Mouse (Mus musculus) heart, adult 2 months (tissue): ENCODE data around the gene Gm10134. TPM values are rescaled to one million over a fixed set of nuclear protein-coding genes. Genes with fewer than 3 reads are reported as not detected.
A peak's percentile ranks its signal among the peaks of the same experiment; 100 is the strongest.

Source experiments
- DNase-seq, 2 experiments: peaks; one replicate each; pipeline ENCODE4 v3.0.0; 2021
- H3K27ac ChIP-seq: fragments of 200-600 bp; 2 replicates; pipeline ENCODE4 v1.8.1; 2022
- H3K27me3 ChIP-seq: fragments of 200-500 bp; 2 replicates; pipeline ENCODE4 v1.6.1; 2012; ENCODE audit warnings: mild to moderate bottlenecking, low read length, inconsistent platforms, mixed read lengths; ENCODE audit not compliant: control insufficient read depth, insufficient read depth
- H3K36me3 ChIP-seq: fragments of 200-500 bp; 2 replicates; pipeline ENCODE4 v1.6.1; 2012; ENCODE audit warnings: low read length, inconsistent platforms; ENCODE audit not compliant: control insufficient read depth, insufficient read depth
- H3K4me1 ChIP-seq: fragments of 200-500 bp; 2 replicates; pipeline ENCODE4 v1.6.1; 2011; ENCODE audit warnings: low read length; ENCODE audit not compliant: control insufficient read depth, insufficient read depth
- H3K4me3 ChIP-seq: fragments of 200-600 bp; 2 replicates; pipeline ENCODE4 v1.8.1; 2022
- H3K79me2 ChIP-seq: fragments of 200-500 bp; replicated peaks from 2 replicates; pipeline ENCODE4 v1.6.1; 2012; ENCODE audit warnings: mild to moderate bottlenecking, inconsistent platforms, low read length, moderate library complexity, mixed read lengths; ENCODE audit not compliant: control insufficient read depth, insufficient read depth
- H3K9ac ChIP-seq: fragments of 200-500 bp; 2 replicates; pipeline ENCODE4 v1.6.1; 2012; ENCODE audit warnings: low read depth, mild to moderate bottlenecking, control low read depth, inconsistent platforms, low read length, mixed read lengths
- CTCF ChIP-seq: fragments of 200-600 bp; IDR thresholded peaks from 2 replicates; pipeline ENCODE4 v1.8.1; 2022; ENCODE audit warnings: antibody characterized with exemption, mild to moderate bottlenecking, moderate library complexity
- EP300 ChIP-seq: fragments of 200-500 bp; IDR thresholded peaks from 2 replicates; pipeline ENCODE4 v1.6.1; 2011; ENCODE audit warnings: low read depth, low read length, control low read depth; ENCODE audit not compliant: insufficient read depth
- POLR2A ChIP-seq: fragments of 200-500 bp; IDR thresholded peaks from 2 replicates; pipeline ENCODE4 v1.6.1; 2011; ENCODE audit warnings: mild to moderate bottlenecking, low read depth, low read length, control low read depth; ENCODE audit not compliant: insufficient read depth
- whole genome bisulfite sequencing: fragments of 180-500 bp; shearing (Covaris S2); methylation state at CpG from one replicate; pipeline ENCODE4 v1.1.7; 2018; 5-methylcytosine and 5-hydroxymethylcytosine counted together
- intact Hi-C: fragments of 180-260 bp; cut with DNase I; formaldehyde crosslinking; loops from one replicate; pipeline ENCODE4 v1.15.1; 2025
- polyA plus RNA-seq: library from polyadenylated mRNA; depleted of rRNA; stranded (reverse); fragments of >200 nt; gene quantifications from 2 replicates; pipeline ENCODE4 v1.2.3, GENCODE M21; 2012
- total RNA-seq, 2 experiments: library from RNA; stranded (reverse); gene quantifications; 2 replicates each; pipeline ENCODE4 v1.2.3; 2021

Gene Gm10134
- total and polyA plus RNA-seq, 3 experiments, result 0.47 to 1.7 (median 1.0) TPM

DNA sequence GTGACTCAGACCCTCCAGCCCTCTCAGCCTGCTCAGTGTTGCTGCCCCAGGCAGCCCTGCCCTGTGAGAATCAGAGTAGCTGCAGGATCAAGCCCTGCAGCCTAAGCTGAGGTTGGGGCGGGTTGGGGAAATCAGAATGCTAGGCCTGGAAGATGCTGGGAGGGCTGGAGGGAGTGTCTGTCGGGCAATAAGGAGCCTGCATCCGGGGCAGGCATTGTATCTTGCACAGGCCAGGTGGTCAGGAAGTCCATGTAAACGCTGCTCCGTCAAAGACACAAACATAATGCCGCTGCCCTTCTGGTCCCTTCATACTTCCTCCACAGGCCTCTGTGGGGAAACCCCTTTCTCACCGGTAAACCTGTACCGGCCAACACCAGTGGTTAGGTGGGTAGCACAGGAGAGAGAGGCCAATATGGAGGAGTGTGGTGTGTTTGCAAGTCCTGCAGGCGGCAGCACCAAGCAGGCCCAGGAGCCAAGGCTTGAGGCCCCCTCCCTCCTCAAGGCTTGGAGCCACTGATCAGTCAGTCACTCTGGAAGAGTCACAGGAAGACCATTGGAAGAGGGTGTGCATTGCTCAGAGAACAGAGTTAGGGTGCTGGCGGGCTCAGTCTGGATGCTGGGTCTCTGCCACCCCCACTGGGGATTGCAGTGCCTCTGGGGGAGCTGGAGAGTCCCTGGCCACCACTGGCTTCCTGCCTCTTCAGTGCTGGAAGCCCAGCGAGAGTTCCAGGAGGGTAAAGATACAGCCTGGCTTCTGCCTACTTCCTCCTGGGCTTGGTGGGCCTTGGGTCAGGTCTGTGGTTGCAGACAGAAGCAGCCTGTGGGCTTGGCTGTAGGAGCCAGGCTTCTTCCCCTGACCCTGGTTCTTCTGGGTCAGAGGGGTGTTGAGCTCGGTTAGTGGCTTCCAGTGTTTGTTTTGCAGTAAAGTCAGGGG lies 20.3 kb downstream of the Gm10134 start:
- Histone ChIP-seq H3K4me3 (no peak overlapping the region), H3K27me3 (no peaks in the 10 kb centered on the region), H3K9ac (no peak overlapping the region), H3K4me1 (peaks cover 32% of the 10 kb centered on the region), H3K36me3 (no peaks in the 10 kb centered on the region), H3K27ac (peak overlapping the region; percentile 85), H3K79me2 (no peaks in the 10 kb centered on the region)
- peak in 1 of 2 experiments; percentile 53 for DNase-seq
- intact Hi-C loops, result no loop called here
- TF ChIP-seq EP300, result 0 out of 2 replicates have a peak, but pooled peaks have one; percentile 10
- peak; percentile 51 for TF ChIP-seq CTCF
- no peak for TF ChIP-seq POLR2A
- WGBS, result 31% methylated on average over 12 of the region's 12 CpGs

DNA sequence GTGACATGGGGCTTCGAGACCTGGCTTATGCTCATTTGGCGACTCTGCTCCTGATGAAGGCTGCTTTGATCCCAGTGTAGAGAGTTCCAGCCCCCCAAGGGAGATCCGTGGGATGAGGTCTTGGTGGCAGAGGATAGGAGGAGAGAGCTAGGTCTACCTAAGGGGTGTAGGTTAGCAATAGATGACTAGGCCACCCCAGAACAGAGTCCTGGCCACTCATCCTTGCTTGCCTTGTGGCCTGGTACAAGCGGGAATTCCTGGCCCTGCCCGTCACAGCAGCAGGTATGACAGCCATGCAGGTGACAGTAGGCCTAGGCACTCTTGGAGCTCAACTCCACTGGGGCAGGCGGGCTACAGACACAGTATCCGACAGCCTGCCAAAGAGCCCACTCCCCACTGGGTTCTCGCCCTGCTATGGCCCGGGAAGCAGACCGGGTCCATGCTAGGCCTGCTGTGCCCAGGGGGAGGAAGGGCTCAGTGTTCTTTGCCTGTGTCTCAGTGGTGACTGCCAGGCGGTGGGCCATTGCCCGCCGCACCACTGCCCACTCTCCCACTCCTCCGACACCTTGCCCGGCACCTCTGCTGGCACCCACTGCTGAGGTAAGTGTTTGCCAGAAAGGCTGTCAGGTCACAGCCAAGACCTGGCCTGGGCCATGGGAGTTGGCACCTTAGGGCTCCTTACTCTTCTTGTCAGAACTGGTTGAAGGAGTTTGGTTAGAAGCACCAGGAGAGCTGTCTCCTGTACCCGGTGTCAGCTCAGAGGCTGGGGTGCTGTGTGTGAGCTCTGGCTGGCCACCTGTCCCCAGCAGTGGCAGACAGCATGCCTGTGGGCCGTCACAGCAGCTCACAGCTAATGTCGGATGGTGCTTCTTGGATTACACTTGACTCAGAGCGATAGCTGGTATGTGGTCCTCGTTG lies 21.8 kb downstream of the Gm10134 start:
- Histone ChIP-seq H3K36me3 (no peaks in the 10 kb centered on the region), H3K9ac (no peak overlapping the region), H3K27me3 (no peaks in the 10 kb centered on the region), H3K4me1 (peaks cover 32% of the 10 kb centered on the region), H3K27ac (no peak overlapping the region), H3K4me3 (no peak overlapping the region), H3K79me2 (no peaks in the 10 kb centered on the region)
- intact Hi-C loops, result no loop called here
- no peak for TF ChIP-seq CTCF
- no peak for TF ChIP-seq EP300
- TF ChIP-seq POLR2A, result no peak
- 93% methylated on average over 20 of the region's 20 CpGs for WGBS
- no peak for DNase-seq

DNA sequence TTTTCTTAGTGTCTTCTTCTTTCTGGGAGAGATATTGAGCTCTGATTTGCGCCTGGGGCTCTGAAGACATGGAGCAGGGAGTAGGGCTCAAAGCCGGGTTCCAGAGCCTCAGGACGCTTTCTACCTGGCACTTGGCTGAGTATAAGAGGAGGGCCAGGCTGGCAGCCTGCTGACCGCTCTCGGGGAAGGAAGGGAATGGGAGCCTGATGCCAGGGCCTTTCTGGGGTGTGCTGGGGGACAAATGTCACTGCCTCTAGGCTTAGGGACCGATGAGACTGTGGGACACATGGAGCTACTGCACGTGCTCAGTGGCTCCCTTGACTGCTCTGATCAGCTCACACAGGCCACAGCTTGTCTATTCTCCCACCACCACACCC lies 22.4 kb downstream of the Gm10134 start:
- H3K27me3 ChIP-seq, result no peaks in the 10 kb centered on the region
- no peak overlapping the region for H3K27ac ChIP-seq
- WGBS, result 94% methylated on average over 7 of the region's 7 CpGs
- no peak overlapping the region for H3K4me3 ChIP-seq
- intact Hi-C loops, result no loop called here
- TF ChIP-seq POLR2A, result no peak
- no peak for TF ChIP-seq CTCF
- no peak for TF ChIP-seq EP300
- no peaks in the 10 kb centered on the region for H3K79me2 ChIP-seq
- no peaks in the 10 kb centered on the region for H3K36me3 ChIP-seq
- peaks cover 36% of the 10 kb centered on the region for H3K4me1 ChIP-seq
- DNase-seq, result no peak
- no peak overlapping the region for H3K9ac ChIP-seq

DNA sequence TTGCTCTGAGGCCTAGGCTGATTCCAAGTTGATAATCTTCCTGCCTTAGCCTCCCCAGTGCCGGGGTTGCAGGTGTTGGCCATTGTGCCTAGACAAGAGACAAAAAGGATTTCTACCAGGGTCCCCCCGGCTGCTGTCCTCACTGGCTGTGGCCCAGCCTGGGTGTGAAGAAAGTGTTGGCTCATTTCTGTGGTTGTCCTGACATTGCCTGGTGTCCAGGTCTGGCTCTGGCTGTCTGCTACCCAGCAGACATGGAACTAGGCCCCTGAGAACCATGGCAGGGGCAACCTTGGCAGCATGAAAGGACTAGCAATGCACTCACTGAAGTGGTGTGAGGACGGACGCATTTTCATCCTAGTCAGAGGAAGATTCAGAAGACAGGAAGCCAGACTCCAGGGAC lies 24.0 kb downstream of the Gm10134 start:
- Histone ChIP-seq H3K27me3 (no peaks in the 10 kb centered on the region), H3K4me3 (no peak overlapping the region), H3K9ac (no peak overlapping the region), H3K36me3 (no peaks in the 10 kb centered on the region), H3K27ac (peak overlapping the region; percentile 24; the same call in 1 of the 2 replicates), H3K79me2 (no peaks in the 10 kb centered on the region), H3K4me1 (peaks cover 39% of the 10 kb centered on the region)
- TF ChIP-seq POLR2A (no peak), CTCF (no peak)
- intact Hi-C loops, result no loop called here
- WGBS, result 50% methylated on average over 4 of the region's 4 CpGs
- DNase-seq, result no peak

DNA sequence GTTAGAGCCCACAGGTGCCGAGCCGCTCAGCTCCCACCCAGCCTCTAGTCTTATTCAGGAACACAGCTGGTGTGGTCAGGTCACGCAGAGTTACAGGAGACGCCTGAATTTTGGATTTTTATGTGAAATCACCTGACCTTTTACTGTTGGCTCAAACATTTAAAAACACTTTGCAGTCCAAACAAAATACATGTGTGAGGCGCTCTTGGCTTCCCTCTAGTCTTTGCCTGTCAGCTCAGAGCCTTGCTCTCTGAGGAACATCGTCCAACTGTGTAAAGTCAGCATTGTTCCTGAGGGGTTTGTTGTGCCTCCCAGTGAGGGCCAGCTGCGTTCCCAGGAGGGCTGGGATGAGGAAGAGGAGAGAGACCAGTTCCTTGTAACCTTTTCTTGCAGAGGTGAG lies 24.4 kb downstream of the Gm10134 start:
- H3K9ac ChIP-seq, result no peak overlapping the region
- H3K27me3 ChIP-seq, result no peaks in the 10 kb centered on the region
- H3K36me3 ChIP-seq, result no peaks in the 10 kb centered on the region
- peak in 1 of 2 experiments; percentile 33 for DNase-seq
- intact Hi-C loops, result no loop called here
- 37% methylated on average over 7 of the region's 7 CpGs for WGBS
- peak overlapping the region; percentile 27 for H3K27ac ChIP-seq
- TF ChIP-seq EP300 (no peak), POLR2A (no peak), CTCF (no peak)
- no peaks in the 10 kb centered on the region for H3K79me2 ChIP-seq
- H3K4me3 ChIP-seq, result no peak overlapping the region
- H3K4me1 ChIP-seq, result peaks cover 41% of the 10 kb centered on the region
